Mouse (Mus musculus) CH12.LX (cell line): ENCODE results near the gene Rab11fip3.
A peak's percentile ranks its signal among the peaks of the same experiment; 100 is the strongest.

Experiments
- CTCF ChIP-seq, 2 experiments: IDR thresholded peaks in 1 of 2; conservative IDR thresholded peaks in 1 of 2; 2 replicates each; pipeline ENCODE4 v1.5.1; 2011 to 2012; ENCODE audit warnings: low read depth in 2 of 2, low read length in 2 of 2, improper control_type of control experiment in 1 of 2, inconsistent platforms in 1 of 2, mild to moderate bottlenecking in 1 of 2, moderate library complexity in 1 of 2
- MAFK ChIP-seq: IDR thresholded peaks from 2 replicates; pipeline ENCODE4 v1.6.1; 2011; ENCODE audit warnings: low read length, improper control_type of control experiment; ENCODE audit not compliant: insufficient replicate concordance
- MAX ChIP-seq: IDR thresholded peaks from 2 replicates; pipeline ENCODE4 v1.6.1; 2011; ENCODE audit warnings: low read length, improper control_type of control experiment
- TCF12 ChIP-seq: IDR thresholded peaks from 2 replicates; pipeline ENCODE4 v1.6.1; 2014; ENCODE audit warnings: low read depth, mild to moderate bottlenecking, inconsistent platforms, low read length, improper control_type of control experiment
- ZC3H11A ChIP-seq: IDR thresholded peaks from 2 replicates; pipeline ENCODE4 v1.6.1; 2012; ENCODE audit warnings: low read depth, mild to moderate bottlenecking, inconsistent platforms, low read length, improper control_type of control experiment

- no peak for TF ChIP-seq TCF12
- no peak for TF ChIP-seq MAX
- 0 out of 2 replicates have a peak, but pooled peaks have one; percentile 14 for TF ChIP-seq ZC3H11A
- TF ChIP-seq CTCF (conservative IDR thresholded peaks at IDR 0.05 in 1 of 2, IDR thresholded peaks at IDR 0.05 in 1 of 2; ENCODE audit: low read depth in 2 of 2, low read length in 2 of 2): peak; percentile 66 to 96
- TF ChIP-seq MAFK: no peak
Observed at GRCm38 (mm10) chr17:26089905-26090632, 20.7 kb upstream of the Rab11fip3 start, which contains the start of gene Decr2.
